Mouse (Mus musculus): ENCODE results near the gene Pdcd10.

The Pdcd10 gene

GRCm38 (mm10) chr3:75468154-75468553 lies 88.5 kb downstream of the Pdcd10 start:
- DNase-seq (ENCODE audit: low spot score) = no peak

All from spleen, adult 12 weeks (tissue).